29 mouse cellular contexts compared by ENCODE assay signal in genomic region chr7:6976890-6977289, GRCm38 (mm10). TPM values are rescaled to one million over a fixed set of nuclear protein-coding genes. Genes with fewer than 3 reads are reported as not detected.
"Had no signal": no experiment of that assay in that cellular context is flagged by ENCODE, and none has a peak within 500 bp of the region (broad histone marks: within the 10 kb centered on the region; RNA-seq: fewer than 3 reads in every experiment).

No protein-coding gene starts in this region.

- H3K9me3 ChIP-seq: neural tube, embryonic 15.5 days had no signal

- H3K4me1 ChIP-seq: liver, embryonic 13.5 days; neural tube, embryonic 12.5 days; neural tube, embryonic 15.5 days had no signal

- H3K4me3 ChIP-seq: layer of hippocampus, adult 2 months; left cerebral cortex, adult 2 months; liver, embryonic 13.5 days; neural tube, embryonic 12.5 days; neural tube, embryonic 15.5 days had no signal

- DNase-seq: kidney, adult 18-20 months; kidney, adult 9 months; kidney, postnatal 14 days; kidney, postnatal 4 days; layer of hippocampus, adult 9-11 months; liver, embryonic 13.5 days; lung, adult 2 months; lung, postnatal 14 days; lung, postnatal 4 days; midbrain, embryonic 14.5 days; retina, postnatal 1 day; right cerebral cortex, postnatal 25 days; spleen, adult 18-20 months; thymus, adult 2 months; thymus, postnatal 14 days; thymus, postnatal 4 days had no signal

- H3K27ac ChIP-seq: layer of hippocampus, adult 2 months; left cerebral cortex, adult 2 months; liver, embryonic 13.5 days; neural tube, embryonic 12.5 days; neural tube, embryonic 15.5 days; stomach, postnatal 0 days had no signal

- H3K4me2 ChIP-seq: liver, embryonic 13.5 days; midbrain, embryonic 11.5 days; neural tube, embryonic 12.5 days; neural tube, embryonic 15.5 days had no signal

- H3K9ac ChIP-seq: liver, embryonic 13.5 days; neural tube, embryonic 12.5 days; neural tube, embryonic 15.5 days had no signal

- H3K27me3 ChIP-seq: liver, embryonic 13.5 days; neural tube, embryonic 12.5 days; neural tube, embryonic 15.5 days had no signal

- H3K36me3 ChIP-seq: liver, embryonic 13.5 days; neural tube, embryonic 12.5 days; neural tube, embryonic 15.5 days had no signal

RNA-seq across cellular contexts. Expression of gene Aurkc, which starts 18.2 kb away (rescaled TPM):
- polyA plus RNA-seq: kidney, embryonic 16.5 days; limb, embryonic 11.5 days; limb, embryonic 14.5 days; liver, adult 2 months; liver, embryonic 13.5 days; liver, embryonic 16.5 days; lung, embryonic 16.5 days; midbrain, embryonic 11.5 days; midbrain, embryonic 14.5 days; neural tube, embryonic 15.5 days; stomach, embryonic 14.5 days; stomach, postnatal 0 days; thymus, adult 2 months had no signal
